ENCODE assay signal across 23 mouse cellular contexts in genomic region chr14:8503345-8503744, GRCm38 (mm10).
"Had no signal": no experiment of that assay in that cellular context is flagged by ENCODE, and none has a peak within 500 bp of the region (broad histone marks: within the 10 kb centered on the region; RNA-seq: fewer than 3 reads in every experiment).

No protein-coding gene starts in this region.

- H3K4me1 ChIP-seq: limb, embryonic 10.5 days; limb, embryonic 13.5 days; liver, embryonic 12.5 days; liver, embryonic 15.5 days; lung, embryonic 15.5 days; midbrain, embryonic 15.5 days; neural tube, embryonic 12.5 days; neural tube, embryonic 15.5 days had no signal

- DNase-seq: kidney, adult 9 months; kidney, postnatal 14 days; kidney, postnatal 4 days; liver; lung, adult 18-20 months; lung, postnatal 10 days; lung, postnatal 36 days; right cerebral cortex, adult 18-20 months; right cerebral cortex, postnatal 14 days; right cerebral cortex, postnatal 4 days; thymus, adult 2 months; thymus, postnatal 14 days; thymus, postnatal 4 days had no signal

- H3K4me2 ChIP-seq: limb, embryonic 13.5 days; liver, embryonic 12.5 days; liver, embryonic 15.5 days; lung, embryonic 15.5 days; midbrain, embryonic 11.5 days; midbrain, embryonic 15.5 days; neural tube, embryonic 12.5 days; neural tube, embryonic 15.5 days had no signal

- H3K27ac ChIP-seq: limb, embryonic 10.5 days; limb, embryonic 13.5 days; liver, embryonic 12.5 days; liver, embryonic 15.5 days; lung, embryonic 15.5 days; midbrain, embryonic 15.5 days; neural tube, embryonic 12.5 days; neural tube, embryonic 15.5 days; stomach, postnatal 0 days had no signal

- H3K27me3 ChIP-seq: limb, embryonic 13.5 days; liver, embryonic 12.5 days; liver, embryonic 15.5 days; lung, embryonic 15.5 days; midbrain, embryonic 15.5 days; neural tube, embryonic 12.5 days; neural tube, embryonic 15.5 days had no signal

- ATAC-seq: liver, embryonic 12.5 days; midbrain, embryonic 15.5 days had no signal

- H3K9ac ChIP-seq: limb, embryonic 13.5 days; liver, embryonic 12.5 days; liver, embryonic 15.5 days; lung, embryonic 15.5 days; midbrain, embryonic 15.5 days; neural tube, embryonic 12.5 days; neural tube, embryonic 15.5 days had no signal

- H3K4me3 ChIP-seq: limb, embryonic 10.5 days; limb, embryonic 13.5 days; liver, embryonic 12.5 days; liver, embryonic 15.5 days; lung, embryonic 15.5 days; midbrain, embryonic 15.5 days; neural tube, embryonic 12.5 days; neural tube, embryonic 15.5 days had no signal

- H3K9me3 ChIP-seq: limb, embryonic 10.5 days; limb, embryonic 13.5 days; liver, embryonic 12.5 days; liver, embryonic 15.5 days; lung, embryonic 15.5 days; midbrain, embryonic 15.5 days; neural tube, embryonic 12.5 days; neural tube, embryonic 15.5 days had no signal

- H3K36me3 ChIP-seq: limb, embryonic 10.5 days; limb, embryonic 13.5 days; liver, embryonic 12.5 days; liver, embryonic 15.5 days; lung, embryonic 15.5 days; midbrain, embryonic 15.5 days; neural tube, embryonic 12.5 days; neural tube, embryonic 15.5 days had no signal
